Mouse (Mus musculus) layer of hippocampus, postnatal 25 days (tissue): ENCODE data around the gene Hist1h2bh. TPM values are rescaled to one million over a fixed set of nuclear protein-coding genes. Genes with fewer than 3 reads are reported as not detected.
A peak's percentile ranks its signal among the peaks of the same experiment; 100 is the strongest.
"Not testable (repeated sequence)": the region's sequence is repeated elsewhere in the genome, so short reads cannot be mapped to it uniquely, and the experiment has no call there.

Experiments
- DNase-seq, 2 experiments: peaks; one replicate each; pipeline ENCODE4 v3.0.0; 2022; ENCODE audit warnings: mixed read lengths in 2 of 2, low spot score in 1 of 2; ENCODE audit errors: extremely low spot score in 1 of 2
- total RNA-seq, 2 experiments: library from RNA; stranded (reverse); gene quantifications; 2 replicates each; pipeline ENCODE4 v1.2.3; 2021

The Hist1h2bh gene
- total RNA-seq, 2 experiments from 2014 or later, result 0.94 to 1.1 TPM

DNA sequence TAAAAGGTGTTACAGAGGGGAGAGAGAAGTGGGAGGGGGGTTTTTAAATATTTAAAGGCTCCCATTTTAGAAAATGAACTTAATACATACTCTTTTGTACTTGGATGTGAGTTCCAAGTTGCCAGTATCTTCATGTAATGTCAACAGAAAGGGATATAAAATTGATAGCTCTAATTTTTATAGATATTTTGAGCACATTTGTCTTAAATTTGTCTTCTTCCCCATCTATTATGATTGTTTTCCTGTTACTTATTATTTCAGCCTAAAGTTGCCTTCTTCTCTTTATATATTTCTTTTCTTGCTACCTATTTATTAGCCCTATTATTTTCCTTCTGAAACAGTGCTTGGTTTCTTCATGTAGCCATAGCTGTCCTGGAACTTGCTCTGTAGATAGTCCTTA is 9.8 kb upstream of the Hist1h2bh start, which contains the start of gene Hist1h1d:
Gene Hist1h1d (plus strand): TSS at position 301 of the 400 bp plus-strand sequence.
- DNase-seq, result no peak

DNA sequence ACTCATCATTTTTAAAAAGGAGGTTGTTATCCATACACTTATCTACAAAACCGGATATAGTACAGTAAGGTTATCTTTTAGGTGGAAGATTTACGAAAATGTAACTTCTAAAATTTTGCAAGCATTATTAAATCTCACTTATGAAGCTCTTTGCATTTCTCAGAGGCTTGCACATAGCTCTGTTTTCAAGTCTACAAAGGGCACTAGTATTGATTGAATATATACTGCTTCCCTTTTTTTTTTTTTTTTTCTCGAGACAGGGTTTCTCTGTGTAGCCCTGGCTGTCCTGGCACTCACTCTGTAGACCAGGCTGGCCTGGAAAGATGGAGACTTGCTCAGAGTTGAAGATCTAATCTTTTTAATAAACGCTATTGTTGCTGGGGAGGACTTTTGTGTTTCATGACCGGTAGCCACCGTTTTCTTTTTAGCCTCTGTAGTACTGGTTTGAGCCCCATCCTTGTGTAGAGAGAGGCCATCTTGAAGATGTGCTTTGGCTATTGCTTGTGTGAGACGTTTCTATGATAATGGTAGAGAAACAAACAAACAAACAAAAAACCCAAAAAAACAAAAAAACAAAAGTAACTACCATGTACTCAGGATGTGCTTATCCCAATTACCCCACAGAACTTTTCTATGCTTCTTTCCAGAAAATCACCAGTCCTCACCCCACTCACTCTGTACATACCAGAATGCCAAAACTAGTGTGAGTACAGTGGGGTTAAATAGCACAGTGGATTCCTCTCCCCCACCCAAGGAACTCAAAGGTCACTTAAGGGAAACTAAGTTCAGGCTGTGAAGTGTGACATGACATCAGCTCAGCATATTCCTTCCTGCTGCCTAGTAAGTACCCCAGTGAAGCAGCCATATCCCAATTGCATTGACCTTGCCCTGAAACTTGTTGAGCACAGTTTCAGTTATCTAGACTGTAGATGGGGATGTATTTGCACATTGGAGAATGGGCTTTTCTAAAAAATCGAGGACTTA is 9.0 kb upstream of the Hist1h2bh start:
- no peak for DNase-seq

DNA sequence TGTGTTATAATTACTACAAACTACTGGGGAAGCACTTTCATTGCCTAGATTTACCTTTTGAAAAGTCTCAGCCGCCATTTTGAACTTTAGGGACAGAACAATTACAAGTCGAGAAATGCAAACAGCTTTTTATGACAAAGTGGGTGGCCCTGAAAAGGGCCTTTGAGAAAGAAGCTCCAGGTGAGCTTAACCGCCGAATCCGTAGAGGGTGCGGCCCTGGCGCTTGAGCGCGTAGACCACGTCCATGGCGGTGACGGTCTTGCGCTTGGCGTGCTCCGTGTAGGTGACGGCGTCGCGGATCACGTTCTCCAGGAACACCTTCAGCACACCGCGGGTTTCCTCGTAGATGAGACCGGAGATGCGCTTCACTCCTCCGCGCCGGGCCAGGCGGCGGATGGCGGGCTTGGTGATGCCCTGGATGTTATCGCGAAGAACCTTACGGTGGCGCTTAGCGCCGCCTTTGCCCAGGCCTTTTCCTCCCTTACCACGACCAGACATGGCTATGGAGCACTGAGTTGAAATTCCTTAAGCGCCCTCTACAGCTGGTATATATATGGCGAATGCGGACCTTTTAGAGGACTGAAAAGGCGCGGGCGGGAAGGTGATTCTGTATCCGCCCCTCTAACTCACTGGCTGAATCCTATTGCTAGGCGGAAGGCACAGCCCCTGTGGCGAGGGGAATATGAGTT is 8.1 kb upstream of the Hist1h2bh start, which contains the start of gene Hist1h4f:
Gene Hist1h4f (minus strand): TSS at position 503 of the 689 bp plus-strand sequence.
- peak; percentile 75 to 82 for DNase-seq

DNA sequence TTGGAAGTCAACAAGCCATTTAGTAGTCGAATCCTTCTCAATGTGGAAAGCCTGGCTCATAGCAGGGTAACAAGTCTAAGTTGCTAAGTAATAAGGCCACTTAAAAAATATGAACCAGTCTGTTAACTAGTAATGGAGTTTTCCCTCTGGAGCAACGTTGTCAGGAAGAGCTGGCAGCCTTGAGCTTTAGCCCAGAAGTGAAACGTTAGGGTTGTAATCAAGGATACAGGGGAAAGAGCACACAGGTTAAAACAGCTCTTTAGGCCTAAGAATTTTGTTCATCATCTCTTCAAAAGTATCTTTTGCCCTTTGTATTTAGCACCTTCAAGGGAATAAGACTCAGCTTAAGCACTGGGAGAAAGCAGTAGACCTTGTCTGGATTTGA is 7.6 kb upstream of the Hist1h2bh start:
- DNase-seq, result no peak

DNA sequence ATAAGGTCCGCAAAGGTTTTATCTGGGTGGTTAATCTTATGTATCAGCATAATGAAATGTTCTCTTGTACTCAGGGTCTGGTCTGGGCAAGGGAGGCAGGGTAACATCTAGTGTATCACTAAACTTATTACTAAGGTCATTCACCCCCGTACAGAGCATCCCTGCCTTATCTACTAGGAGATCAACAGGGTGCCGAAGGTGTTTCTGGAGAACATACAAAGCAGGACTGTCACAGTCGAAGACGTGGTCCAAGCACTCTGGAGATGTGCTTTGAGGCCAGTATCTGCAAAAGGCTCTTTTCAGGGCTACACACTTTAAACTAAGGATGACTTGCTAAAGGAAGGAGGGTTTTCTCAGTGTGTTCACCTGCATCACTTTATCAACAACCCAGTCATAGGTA is 3.5 kb upstream of the Hist1h2bh start:
- no peak for DNase-seq

DNA sequence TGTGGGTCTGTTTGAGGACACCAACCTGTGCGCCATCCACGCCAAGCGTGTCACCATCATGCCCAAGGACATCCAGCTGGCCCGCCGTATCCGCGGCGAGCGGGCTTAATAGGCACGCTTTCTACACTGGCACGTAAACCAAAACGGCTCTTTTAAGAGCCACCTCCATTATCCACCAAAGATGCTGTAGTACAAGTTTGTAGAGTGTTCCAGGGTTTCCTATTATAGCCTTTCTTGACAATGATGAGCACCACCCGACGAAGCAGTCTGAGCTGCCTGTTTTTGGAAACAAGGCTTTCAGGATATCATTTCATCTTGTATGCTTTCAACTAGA is 1.6 kb upstream of the Hist1h2bh start:
- not testable (repeated sequence) for DNase-seq

DNA sequence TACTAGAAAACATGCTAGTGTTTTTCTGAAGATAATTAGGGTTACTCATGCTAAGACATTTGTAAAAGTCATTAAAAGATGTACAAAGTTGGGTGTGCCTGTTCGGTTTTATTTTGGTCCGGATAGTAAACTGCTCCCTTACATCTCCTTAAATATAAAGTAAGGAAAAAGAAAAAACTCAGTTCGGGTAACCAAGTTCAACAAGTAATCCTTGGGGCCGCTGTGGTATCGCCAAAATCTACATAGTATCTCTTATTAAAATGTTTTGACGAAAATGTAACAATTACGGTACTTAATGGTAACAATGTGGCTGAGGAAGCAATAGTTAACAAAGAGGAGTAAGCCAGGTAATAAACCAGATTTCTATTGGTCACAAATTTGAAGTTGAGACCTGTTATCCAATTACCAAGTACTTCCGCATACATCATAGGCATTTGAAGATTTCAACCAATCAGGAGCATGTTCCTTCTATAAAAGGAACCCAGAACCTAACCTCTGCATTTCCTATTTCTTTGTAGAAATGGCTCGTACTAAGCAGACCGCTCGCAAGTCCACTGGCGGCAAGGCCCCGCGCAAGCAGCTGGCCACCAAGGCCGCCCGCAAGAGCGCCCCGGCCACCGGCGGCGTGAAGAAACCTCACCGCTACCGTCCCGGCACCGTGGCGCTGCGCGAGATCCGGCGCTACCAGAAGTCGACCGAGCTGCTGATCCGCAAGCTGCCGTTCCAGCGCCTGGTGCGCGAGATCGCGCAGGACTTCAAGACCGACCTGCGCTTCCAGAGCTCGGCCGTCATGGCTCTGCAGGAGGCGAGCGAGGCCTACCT is 984 bp upstream of the Hist1h2bh start, which contains the start of gene Hist1h3f:
Gene Hist1h3f (plus strand): TSS at position 88 of the 822 bp plus-strand sequence.
- peak; percentile 49 to 71 for DNase-seq

DNA sequence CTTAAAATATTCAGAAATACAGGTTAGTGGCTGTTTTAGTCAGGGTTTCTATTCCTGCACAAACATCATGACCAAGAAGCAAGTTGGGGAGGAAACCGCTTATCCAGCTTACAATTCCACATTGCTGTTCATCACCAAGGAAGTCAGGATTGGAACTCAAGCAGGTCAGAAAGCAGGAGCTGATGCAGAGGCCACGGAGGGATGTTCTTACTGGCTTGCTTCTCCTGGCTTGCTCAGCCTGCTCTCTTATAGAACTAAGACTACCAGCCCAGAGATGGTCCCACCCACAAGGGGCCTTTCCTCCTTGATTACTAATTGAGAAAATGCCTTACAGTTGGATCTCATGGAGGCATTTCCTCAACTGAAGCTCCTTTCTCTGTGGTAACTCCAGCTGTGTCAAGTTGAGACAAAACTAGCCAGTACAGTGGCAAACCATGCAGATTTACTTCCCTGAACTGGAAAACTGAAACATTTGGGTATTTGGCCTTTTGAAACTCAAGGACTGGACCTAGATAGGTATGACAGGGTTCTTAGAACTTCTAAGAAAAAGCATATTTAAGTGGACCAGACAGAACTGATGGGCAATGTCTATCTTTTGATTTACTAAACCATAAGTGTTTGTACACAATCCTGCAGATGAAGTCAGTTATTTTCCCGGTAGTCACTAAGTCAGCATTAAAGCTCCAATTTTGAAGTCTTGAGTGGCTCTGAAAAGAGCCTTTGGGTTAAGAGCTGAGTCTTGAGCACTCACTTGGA is 789 bp downstream of the Hist1h2bh start:
- DNase-seq, result not testable (repeated sequence)

DNA sequence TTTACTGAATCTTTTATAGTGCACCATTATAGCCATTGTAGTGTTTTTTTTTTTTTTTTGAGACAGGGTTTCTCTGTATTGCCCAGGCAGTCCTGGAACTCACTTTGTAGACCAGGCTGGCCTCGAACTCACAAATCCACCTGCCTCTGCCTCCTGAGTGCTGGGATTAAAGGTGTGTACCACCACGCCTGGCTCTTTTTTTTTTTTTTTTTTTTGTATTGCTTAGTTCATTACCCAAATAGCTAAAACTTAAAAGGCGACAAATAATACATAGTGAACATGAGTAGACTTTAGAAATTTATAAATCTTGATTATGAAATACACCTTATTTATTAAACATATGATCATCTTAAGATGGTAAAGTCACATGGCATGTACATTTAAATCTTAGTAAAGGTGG is 1.7 kb downstream of the Hist1h2bh start:
- DNase-seq, result no peak

DNA sequence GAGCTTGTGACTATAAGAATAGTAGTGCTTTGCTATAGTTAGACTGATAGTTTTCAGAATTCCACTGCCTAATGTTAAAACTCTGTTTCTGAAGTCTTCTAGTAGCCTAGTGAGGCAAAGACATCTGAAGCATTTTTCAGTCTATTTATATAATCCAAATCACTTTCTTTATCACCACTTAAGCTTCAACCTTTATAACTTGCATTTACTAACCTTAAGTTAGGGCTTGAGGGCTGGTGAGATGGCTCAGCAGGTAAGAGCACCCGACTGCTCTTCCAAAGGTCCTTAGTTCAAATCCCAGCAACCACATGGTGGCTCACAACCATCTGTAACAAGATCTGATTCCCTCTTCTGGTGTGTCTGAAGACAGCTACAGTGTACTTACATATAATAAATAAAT is 3.4 kb downstream of the Hist1h2bh start:
- not testable (repeated sequence) for DNase-seq

DNA sequence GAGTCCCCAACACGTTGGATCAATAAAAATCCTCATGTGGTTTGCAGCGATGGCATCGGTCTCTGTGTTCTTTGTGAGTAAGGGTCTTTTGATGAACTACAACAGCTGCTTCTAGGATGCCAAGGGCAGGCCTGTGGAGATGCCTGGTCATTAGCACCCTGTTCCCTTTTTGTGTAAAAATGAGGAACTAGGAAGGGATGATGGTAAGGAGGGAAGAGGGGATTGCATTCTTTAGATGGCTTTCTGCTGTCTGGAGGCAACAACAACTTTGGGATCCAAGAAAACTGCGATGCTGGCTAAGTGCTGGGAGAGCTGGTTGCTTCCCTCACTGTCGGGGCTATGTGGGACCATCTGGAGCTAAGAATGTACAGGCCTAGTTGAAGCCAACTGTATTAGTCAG is 4.9 kb downstream of the Hist1h2bh start:
- DNase-seq, result no peak

DNA sequence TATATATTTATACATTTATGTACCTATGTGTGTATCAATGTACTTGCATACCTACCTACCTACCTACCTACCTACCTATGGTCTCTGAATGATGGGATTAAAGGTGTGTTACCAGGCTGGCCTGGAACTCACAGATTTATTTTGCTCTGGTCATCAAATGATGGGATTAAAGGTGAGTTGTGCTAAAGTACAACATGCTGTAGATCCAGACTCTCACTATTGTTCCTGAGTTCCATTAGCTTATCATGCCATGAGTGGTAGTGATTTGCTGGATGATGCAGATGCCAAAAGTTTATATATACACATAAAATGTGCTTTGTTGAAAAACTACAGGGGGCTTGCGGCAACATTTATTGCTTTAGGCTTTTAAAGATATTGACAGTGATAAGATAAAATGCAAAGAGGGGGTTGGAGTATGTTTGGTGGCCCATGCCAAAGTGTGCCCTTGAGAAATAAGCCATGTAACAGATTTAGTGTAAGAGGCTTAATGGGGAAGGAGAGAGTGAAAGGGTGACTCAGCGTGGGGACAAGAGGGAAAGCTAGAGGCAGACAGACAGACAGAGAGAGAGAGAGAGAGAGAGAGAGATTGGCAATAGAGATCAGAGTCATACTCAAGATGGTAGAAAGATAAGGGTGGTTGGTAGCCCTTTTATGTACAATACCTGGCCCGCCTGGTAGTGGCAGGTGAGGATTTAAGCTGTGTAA is 6.0 kb downstream of the Hist1h2bh start:
- DNase-seq, result no peak

DNA sequence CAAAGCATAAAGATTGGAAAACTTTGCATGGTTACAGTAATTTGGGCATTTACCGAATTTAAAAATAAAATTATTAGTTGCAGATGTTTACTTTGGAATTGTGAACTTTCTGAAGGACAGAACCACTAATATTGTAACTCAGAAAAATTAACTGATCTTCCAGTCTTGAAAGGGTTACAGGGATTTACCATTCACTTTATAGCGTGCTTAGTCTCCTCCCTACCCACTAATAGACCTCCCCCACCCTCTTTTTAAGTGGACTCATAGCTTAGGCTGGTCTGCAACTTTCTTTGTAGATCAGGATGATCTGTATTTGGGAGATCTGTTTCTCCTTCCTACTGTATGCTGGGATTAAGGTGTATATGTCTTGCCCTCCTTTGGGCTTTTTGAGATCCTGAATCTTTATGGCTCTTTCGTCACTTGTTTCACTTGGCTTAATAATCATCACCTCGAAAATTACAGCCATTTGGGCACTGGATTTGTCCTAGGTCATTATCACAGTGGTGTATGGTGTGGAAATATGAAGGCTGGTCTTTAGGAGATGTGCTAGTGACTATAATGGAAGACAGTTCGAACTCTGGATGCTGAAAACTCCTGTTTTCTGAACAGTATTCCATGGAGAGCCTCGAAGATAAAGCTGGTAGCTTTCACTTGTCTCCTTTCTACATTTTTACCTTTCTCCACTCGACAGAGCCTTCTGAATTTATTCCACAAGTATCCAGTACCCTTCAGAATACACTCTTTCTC is 6.9 kb downstream of the Hist1h2bh start:
- DNase-seq, result no peak

DNA sequence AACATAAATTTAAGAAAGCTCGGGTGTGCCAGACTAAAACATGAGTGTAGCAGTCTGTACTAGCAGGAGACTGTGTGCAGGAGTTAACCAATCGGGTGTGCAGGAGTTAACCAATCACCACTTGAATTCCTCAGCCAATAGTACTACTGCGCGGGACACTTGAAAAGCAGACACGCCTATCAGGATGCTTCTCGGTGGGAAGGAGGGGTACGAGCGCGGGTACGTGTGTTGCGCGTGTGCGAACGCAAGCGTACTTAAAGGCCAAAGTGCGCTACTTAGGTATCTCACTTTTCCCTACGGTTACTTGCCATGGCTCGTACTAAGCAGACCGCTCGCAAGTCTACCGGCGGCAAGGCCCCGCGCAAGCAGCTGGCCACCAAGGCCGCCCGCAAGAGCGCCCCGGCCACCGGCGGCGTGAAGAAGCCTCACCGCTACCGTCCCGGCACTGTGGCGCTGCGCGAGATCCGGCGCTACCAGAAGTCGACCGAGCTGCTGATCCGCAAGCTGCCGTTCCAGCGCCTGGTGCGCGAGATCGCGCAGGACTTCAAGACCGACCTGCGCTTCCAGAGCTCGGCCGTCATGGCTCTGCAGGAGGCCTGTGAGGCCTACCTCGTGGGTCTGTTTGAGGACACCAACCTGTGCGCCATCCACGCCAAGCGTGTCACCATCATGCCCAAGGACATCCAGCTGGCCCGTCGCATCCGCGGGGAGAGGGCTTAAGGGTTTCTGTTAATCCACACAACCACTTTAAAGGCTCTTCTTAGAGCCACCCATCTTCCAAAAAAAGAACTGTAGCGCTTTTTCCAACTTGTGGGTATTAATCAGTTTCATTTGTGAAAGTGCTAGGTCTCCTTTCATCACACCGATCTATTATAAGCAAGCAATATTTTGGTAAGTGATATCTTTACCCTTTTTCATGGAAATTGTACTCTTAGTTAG is 7.8 kb downstream of the Hist1h2bh start, which contains the start of gene Hist1h3g:
Gene Hist1h3g (plus strand): TSS at position 286 of the 939 bp plus-strand sequence.
- peak; percentile 64 to 85 for DNase-seq

DNA sequence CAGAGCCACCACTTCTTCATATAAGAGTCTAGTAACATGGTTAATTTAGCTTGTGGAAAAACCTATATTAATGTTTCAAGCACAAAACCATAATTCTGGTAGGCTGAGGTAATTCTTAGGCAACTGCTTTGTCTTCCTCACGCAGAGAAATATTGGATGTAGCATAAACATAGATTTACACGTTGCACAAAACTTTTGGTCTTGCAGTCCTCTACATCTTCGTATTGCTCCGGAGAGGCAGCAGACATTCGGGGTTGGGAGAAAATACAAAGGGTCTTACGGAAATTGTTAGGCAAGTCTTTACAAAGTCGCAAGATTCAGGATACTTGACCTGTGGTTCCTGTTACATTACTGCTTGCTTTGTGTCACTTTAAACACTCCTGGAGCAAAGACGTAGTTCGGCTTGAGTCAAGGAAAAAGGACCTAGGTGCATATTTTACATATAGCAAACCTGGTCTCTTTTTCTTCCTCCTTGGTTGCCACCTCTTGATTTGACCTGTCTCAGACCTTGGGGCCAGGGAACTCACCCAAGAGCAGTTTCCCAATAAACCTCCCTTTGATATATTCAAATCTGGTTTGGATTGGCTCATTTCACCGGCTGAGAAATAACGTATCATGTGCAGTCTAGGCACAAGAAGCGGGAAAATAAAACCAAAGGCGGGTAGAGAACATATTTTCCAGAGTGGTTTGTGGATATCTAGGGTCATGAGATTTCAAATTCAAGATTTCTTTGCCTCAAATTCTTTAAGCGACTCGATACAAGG is 8.6 kb downstream of the Hist1h2bh start:
- DNase-seq, result no peak

DNA sequence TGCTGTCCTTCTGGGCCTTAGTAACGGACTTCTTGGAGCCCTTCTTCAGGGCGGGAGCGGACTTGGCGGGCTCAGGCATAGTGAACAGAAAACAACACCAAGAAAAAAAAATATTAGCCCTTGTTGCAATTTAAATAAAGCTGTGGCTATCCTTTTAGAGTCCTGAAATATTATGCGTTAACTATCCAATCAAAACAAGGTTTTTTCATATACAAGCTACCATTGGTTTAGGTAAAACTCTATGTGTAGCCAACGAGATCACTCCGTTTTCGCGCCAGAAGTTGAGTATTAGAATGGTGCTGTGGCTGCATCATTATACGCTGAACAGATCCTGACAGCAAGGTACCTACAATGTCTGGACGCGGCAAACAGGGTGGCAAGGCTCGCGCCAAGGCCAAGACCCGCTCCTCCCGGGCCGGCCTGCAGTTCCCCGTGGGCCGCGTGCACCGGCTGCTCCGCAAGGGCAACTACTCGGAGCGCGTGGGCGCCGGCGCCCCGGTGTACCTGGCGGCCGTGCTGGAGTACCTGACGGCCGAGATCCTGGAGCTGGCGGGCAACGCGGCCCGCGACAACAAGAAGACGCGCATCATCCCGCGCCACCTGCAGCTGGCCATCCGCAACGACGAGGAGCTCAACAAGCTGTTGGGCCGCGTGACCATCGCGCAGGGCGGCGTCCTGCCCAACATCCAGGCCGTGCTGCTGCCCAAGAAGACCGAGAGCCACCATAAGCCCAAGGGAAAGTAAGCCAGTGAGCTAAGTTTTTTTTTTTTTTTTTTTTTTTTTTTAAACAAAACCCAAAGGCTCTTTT is 9.4 kb downstream of the Hist1h2bh start, which contains the start of gene Hist1h2af:
Gene Hist1h2af (plus strand): TSS at position 347 of the 808 bp plus-strand sequence.
- DNase-seq, result not testable (repeated sequence)
